Mouse (Mus musculus): ENCODE measurements at regions not wholly inside any gene's neighbourhood (a gene's known extent, or its start where the extent isn't known, plus 50 kb on each side); places are given as distances from the start of the nearest gene placed in this dataset.

DNA sequence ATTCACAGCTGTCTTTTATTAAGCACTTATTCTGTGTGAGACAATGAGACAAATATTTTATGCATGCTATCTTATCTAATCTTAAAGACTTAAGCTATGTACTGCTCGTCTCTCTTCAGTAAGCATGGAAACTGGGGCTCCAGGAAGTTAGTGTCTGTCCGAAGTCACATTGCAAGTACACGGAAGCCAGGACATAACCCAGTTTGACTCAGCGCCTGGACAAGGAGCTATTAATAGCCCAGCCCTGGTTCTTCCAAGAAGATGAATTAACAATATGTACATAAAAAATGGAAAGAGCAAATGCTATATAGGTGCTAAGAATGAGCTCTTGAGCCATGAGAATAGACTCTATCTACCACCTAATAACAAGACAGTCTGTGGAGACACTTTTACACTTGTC, 85.2 kb upstream of the Col24a1 start:
- DNase-seq (ENCODE audit: low read depth, low spot score) = no peak

- no peak for DNase-seq (ENCODE audit: low read depth, low spot score)
Measured at GRCm38 (mm10) chr3:145210166-145210565, 82.1 kb upstream of the Col24a1 start.

GRCm38 (mm10) chr3:145216987-145217515, 75.2 kb upstream of the Col24a1 start:
- no peak for DNase-seq (ENCODE audit: low read depth, low spot score)

- DNase-seq (ENCODE audit: low read depth, low spot score) = no peak
Measured at GRCm38 (mm10) chr3:145222922-145223321, 69.3 kb upstream of the Col24a1 start.

- DNase-seq (ENCODE audit: low read depth, low spot score) = no peak
Measured at GRCm38 (mm10) chr3:145224040-145224439, 68.2 kb upstream of the Col24a1 start.

GRCm38 (mm10) chr3:145230721-145231120, 61.6 kb upstream of the Col24a1 start:
- DNase-seq (ENCODE audit: low read depth, low spot score) = peak; percentile 70

DNA sequence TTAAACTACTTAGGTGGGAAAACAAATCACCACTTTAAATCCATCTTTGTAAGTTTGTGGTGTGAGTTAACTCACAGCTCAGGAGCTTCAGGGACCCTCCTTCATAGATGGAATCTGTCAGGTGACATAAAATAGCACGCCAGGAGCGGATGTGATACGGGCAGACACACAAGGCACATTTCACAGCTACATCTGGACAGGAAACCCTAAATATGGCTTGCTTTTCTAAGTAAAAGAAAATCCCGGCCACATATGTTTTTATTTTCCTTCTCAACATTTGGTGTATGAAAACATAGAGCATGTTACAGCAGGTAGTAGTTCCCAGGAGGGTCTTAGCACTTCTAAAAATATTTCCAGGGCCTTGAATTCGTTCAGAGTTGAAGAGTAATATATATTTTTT, 50.1 kb upstream of the Col24a1 start:
- peak; percentile 35 for DNase-seq (ENCODE audit: low read depth, low spot score)

All from forelimb bud, embryonic 11.5 days (tissue).